In genomic region chr5:121972680-121973192, GRCm38 (mm10) we compare ENCODE assay signal across 9 mouse cellular contexts.
DNase-seq lines count a peak whose midpoint lies in the region; ATAC-seq lines count a peak whose summit lies in the region.
"Had no signal": no experiment of that assay in that cellular context is flagged by ENCODE, and none has a peak within 500 bp of the region (broad histone marks: within the 10 kb centered on the region; RNA-seq: fewer than 3 reads in every experiment).

No protein-coding gene starts in this region.

- no peak overlapping the region for H3K4me3 ChIP-seq in heart, embryonic 13.5 days
- H3K4me3 ChIP-seq in midbrain, embryonic 12.5 days = no peak overlapping the region
- H3K4me3 ChIP-seq: liver, embryonic 13.5 days had no signal

- H3K9ac ChIP-seq in heart, embryonic 13.5 days = no peak overlapping the region
- H3K9ac ChIP-seq in midbrain, embryonic 12.5 days (replicated peaks) = no peak overlapping the region
- H3K9ac ChIP-seq: liver, embryonic 13.5 days had no signal

- WGBS in heart, embryonic 13.5 days = 51% methylated on average over 23 of the region's 23 CpGs
- WGBS in midbrain, embryonic 12.5 days = 47% methylated on average over 23 of the region's 23 CpGs

- H3K27me3 ChIP-seq in heart, embryonic 13.5 days (replicated peaks) = no peaks in the 10 kb centered on the region
- H3K27me3 ChIP-seq in midbrain, embryonic 12.5 days = no peaks in the 10 kb centered on the region; the same call in 1 of the 2 replicates
- H3K27me3 ChIP-seq: liver, embryonic 13.5 days had no signal

- H3K27ac ChIP-seq in heart, embryonic 13.5 days (replicated peaks) = no peak overlapping the region
- peak overlapping the region; percentile 55 for H3K27ac ChIP-seq in midbrain, embryonic 12.5 days (replicated peaks)
- H3K27ac ChIP-seq: liver, embryonic 13.5 days had no signal

- DNase-seq in heart, adult 9 months (ENCODE audit: low spot score in 2 of 2) = no peak
- DNase-seq in adrenal gland, adult 2 months = peak; percentile 56
- peak; percentile 62 for DNase-seq in forelimb bud, embryonic 11.5 days (ENCODE audit: low read depth, low spot score)
- no peak for DNase-seq in spleen, postnatal 14 days (ENCODE audit: low spot score in 2 of 2)
- no peak for DNase-seq in left cerebral cortex, postnatal 10 days (ENCODE audit: extremely low spot score in 1 of 2, low spot score in 2 of 2)
- no peak for DNase-seq in left cerebral cortex, adult 11 months (ENCODE audit: low spot score)
- DNase-seq: liver, embryonic 13.5 days had no signal

- 0 out of 2 replicates have a peak, but pooled peaks cover 3% of the 10 kb centered on the region for H3K36me3 ChIP-seq in heart, embryonic 13.5 days
- H3K36me3 ChIP-seq in midbrain, embryonic 12.5 days = no peaks in the 10 kb centered on the region
- H3K36me3 ChIP-seq: liver, embryonic 13.5 days had no signal

- no peaks in the 10 kb centered on the region for H3K9me3 ChIP-seq in heart, embryonic 13.5 days
- no peaks in the 10 kb centered on the region for H3K9me3 ChIP-seq in midbrain, embryonic 12.5 days
- H3K9me3 ChIP-seq: liver, embryonic 13.5 days had no signal

- 0 out of 2 replicates have a peak overlapping the region, but pooled peaks have one; percentile 16 for H3K4me2 ChIP-seq in heart, embryonic 13.5 days
- H3K4me2 ChIP-seq in midbrain, embryonic 12.5 days (replicated peaks) = peak overlapping the region; percentile 15; the same call in 1 of the 2 replicates
- H3K4me2 ChIP-seq: liver, embryonic 13.5 days had no signal

- peaks cover 18% of the 10 kb centered on the region for H3K4me1 ChIP-seq in heart, embryonic 13.5 days
- peaks cover 30% of the 10 kb centered on the region for H3K4me1 ChIP-seq in midbrain, embryonic 12.5 days
- H3K4me1 ChIP-seq: liver, embryonic 13.5 days had no signal

- no peak for ATAC-seq in heart, embryonic 13.5 days (ENCODE audit: extremely low read depth, insufficient number of reproducible peaks, low FRiP score, low TSS enrichment)
- peak; percentile 54; the same call in 1 of the 2 replicates for ATAC-seq in midbrain, embryonic 12.5 days (ENCODE audit: low FRiP score, low read depth)

- intact Hi-C loops in left cerebral cortex, postnatal 10 days (cut with DNase I) = no loop called here

Comparison
In these comparisons a context has a peak if more than half of its experiments do, and no peak if none do; other contexts are left out.
1. DNase-seq: peak in adrenal gland, adult 2 months (single experiment) and forelimb bud, embryonic 11.5 days (single experiment); none in heart, adult 9 months (0 of 2), spleen, postnatal 14 days (0 of 2), left cerebral cortex, postnatal 10 days (0 of 2) and left cerebral cortex, adult 11 months (single experiment).